Mouse (Mus musculus): ENCODE measurements around the gene Nadk.
"Not testable (repeated sequence)": the region's sequence is repeated elsewhere in the genome, so short reads cannot be mapped to it uniquely, and the experiment has no call there.

Gene Nadk

DNA sequence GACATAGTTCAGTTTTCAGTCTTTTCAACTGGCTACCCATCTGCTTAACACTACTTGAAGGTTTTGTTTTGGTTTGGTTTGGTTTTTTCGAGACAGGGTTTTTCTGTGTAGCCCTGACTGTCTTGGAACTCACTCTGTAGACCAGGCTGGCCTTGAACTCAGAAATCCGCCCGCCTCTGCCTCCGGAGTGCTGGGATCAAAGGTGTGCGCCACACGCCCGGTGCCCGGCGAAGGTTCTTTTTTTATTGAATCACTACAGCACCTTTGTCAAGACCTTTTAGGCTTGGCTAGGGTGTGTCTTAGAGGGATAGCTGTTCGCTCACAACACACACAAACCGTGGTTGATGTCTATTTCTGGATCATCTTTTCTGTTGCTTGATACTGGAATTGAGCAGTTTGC, 8.1 kb downstream of the Nadk start:
- DNase-seq, result not testable (repeated sequence)

DNA sequence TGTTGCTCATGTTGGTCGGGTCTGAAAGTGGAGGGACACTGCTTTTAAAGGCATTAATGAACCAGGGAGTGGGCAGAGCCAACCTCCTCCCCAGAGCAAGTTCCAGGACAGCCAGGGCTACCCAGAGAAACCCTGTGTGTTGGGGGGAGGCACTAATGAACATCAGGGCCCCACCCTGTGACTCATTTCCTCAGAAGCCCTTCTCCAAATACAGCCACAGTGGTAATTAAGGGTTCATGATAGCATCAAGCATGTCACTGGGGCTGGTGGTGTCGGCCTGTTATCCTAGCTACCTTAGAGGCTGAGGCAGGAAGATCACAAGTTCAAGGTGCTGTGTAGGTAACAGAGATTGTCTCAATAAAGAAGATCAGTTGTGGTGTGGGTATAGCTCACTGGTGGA, 9.3 kb downstream of the Nadk start:
- no peak for DNase-seq

DNA sequence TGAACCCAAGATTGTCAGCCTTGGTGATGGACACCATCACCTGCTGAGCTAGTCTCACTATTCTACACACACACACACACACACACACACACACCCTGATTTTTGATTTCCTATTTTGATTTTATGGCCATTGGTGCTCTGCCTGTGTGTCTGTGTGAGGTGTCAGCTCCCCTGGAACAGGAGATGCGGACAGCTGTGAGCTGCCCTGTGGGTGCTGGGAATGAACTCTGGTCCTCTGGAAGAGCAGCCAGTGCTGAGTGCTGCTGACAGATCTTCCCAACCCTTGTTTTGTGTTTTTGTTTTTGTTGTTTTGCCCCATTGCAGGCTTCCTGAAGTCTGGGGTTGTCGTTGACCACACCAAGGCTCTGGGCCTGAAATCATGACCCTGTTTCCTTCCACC, 11.0 kb downstream of the Nadk start:
- DNase-seq, result no peak

DNA sequence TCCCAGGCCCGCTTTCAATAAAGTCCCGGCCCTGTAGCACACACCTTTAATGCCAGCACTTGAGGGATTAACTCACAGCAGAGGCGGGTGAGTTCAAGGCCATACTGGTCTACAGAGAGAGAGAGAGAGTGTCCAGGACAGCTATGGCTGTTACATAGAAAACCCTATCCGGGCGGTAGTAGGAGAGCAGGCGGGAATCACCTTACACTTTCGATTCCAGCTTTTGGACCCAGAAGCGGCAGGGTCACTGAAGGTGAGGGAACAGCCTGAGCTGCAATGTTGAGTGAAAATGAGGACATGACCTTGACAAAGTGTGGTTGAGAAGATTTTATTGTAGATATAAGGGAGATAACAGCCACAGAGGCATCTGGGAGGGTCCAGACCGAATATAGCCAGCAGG, 11.7 kb downstream of the Nadk start:
- no peak for DNase-seq

DNA sequence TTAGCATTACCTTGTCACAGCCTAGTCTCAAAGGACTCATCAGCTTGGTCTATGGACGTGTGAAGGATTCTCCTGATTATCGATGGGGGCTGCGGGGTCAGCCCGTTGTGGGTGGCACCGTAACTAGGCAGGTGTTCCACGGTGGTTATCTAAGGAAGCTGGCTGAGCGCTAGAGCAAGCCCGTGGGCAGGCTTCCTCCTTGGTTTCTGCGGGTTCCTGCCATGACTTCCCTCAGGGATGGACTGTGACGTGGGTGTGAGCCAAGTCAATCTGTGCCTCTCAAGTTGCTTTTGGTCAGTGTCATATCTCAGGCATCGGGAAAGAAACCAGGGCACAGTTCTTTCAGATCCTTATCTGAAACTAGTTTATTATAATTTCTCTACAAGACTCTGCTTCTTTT, 12.8 kb downstream of the Nadk start:
- DNase-seq, result peak; percentile 31

DNA sequence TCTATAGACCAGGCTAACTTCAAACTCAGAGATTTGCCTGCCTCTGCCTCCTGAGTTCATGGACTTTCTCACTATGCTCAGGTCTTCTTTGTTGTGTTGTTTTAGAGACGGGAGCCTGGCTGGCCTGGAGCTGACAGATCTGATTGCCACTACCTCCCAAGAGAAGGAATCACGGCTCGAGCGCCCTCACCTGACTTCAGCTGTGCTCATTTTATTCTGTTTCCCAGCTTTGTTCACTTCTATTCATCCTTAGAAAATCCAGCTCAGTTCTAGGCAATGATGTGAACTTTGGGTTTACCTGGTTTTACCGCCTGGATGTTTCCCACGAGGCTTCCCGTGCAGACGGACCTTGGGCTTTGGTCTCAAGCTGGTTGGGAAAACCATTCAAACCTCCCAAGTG, 13.3 kb downstream of the Nadk start:
- no peak for DNase-seq

DNA sequence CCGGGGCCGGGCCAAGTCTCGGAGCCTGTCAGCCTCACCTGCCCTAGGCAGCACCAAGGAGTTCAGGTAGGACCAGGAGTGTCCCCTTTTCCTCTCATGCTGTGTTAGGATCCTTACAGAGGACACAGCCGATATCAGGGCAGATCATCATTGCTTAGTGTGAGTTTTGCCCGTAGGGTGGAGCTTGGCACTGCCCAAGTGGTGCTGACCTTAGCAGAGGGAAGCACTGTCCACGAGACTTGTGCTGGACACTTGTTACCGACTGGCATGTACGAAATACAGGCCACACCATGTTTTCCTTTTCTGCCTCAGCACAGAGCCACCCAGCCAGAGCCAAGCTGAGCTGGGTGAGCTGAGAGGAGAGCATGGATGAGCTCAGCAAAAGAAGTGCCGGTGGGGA, 15.0 kb downstream of the Nadk start:
- no peak for DNase-seq

DNA sequence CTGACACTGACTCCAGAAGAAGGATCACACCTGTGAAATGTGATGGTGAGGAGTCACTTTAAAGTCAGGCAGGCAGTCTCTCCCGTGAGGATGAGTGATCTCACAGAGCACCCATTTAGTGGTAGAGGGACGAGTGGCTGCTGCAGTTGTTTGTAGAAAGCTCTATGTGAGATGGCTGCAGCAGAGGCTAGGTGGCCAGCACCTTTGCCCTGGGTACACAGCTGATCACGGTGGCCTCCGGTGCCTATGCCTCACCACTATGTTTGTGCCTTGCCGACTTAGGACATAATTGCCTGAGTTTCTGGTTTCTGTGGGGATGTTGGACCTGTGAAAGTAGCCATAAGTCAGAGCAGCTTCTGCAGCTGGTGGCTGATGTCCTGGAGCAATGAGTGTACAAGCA, 15.6 kb downstream of the Nadk start:
- DNase-seq, result no peak

DNA sequence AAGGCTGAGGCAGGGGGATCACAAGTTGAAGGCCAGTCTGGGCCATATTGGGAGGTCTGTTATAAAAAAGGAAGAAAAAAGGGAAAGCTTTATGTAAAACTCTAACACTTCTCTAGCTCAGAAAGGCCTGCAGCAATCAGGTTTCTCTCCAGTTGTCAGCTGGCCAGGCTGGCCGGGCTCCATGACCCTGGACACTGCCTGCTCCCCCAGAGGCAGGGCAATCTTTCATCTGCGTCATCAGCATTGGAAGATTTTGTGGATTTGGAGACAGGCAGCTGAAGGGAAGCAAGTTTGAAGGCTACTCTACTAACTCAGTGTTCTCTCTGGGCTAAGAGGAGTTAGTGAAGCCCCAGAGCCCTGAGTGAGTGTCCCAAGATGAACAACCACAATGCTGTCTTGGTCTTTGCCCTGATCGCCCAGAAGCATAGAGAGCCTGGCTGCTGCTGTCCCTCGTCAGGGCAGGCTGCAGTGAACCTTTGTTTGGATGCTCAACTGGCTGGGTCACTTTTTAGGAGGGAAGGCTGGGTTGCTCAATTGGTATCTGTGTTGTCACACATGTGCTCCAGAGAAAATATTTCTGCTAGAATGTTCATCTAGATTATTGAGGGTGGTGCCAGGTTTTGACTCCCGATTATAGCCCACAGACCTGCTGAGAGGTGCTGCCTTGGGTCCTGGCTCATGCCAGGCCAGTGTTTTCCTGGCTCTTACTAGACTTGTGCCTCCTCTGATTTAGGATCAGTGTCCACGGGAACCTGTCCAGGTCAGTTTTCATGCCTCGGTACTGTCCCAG, 16.4 kb downstream of the Nadk start:
- no peak for DNase-seq

DNA sequence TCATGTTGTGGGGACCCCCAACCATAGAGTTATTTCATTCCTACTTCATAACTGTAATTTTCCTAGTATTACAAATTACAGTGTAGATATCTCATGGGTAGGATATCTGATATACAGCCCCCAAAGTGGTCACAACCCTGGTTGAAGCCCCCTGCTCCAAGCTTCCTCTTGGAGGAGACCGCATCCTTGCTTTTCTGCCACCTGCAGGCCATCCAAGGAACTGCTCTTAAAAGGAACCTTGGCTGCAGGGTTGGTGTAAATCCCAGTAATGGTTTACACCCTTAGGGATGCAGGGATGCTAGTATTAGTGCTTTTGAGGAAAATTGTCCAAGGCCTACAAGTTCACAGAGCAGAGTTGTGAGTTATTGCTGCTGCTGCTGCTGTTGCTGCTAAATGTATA, 18.2 kb downstream of the Nadk start:
- DNase-seq, result peak; percentile 63 to 69

DNA sequence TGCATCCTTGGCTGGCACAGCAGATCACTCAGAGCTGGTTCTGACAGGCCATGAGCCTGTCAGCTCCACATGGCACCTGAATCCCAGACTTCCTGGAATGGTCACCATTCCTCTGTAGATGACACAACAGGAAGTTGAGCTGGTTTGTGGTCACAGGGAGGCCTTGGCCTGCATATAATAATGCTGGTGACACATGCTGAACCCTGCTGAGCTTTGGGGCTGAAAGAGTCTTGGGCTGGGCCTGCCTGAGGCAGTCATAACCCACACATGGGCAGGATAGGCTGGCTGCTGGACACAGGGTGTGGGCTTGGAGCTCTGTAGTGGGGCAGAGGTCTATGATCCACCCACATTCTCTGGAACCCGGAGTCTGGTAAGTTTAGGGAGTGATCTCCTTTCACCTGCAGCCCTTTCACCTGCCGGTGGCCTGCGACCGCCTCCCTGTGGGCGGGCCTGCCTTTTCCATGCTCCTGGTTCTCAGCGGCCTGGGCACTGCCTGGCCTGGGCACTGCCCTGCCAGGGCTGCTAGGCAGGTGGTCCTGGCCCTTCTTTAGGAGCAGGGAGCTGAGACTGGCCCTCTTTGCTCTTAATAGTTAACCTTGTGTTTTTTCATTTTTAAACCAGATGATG, 20.2 kb downstream of the Nadk start:
- no peak for DNase-seq

DNA sequence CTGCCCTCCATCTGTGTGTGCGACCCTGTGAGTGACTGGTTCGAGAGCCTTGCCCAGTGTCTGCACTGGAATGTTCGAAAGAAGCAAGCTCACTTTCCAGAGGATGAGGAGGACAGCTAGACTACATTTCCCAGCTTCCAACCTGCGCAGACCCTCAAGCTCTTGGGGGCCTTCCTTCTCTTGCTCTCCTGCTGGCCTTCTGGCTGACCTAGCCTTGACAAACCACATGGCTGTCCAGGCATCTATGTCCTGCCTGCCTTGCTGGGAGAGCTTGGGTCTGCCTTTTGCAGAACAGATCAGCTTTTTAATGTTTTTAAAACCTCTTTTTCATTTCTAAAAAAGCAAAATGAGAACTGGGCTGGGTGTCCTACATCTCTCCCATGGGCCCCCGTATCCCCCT, 27.2 kb downstream of the Nadk start:
- DNase-seq, result no peak

DNA sequence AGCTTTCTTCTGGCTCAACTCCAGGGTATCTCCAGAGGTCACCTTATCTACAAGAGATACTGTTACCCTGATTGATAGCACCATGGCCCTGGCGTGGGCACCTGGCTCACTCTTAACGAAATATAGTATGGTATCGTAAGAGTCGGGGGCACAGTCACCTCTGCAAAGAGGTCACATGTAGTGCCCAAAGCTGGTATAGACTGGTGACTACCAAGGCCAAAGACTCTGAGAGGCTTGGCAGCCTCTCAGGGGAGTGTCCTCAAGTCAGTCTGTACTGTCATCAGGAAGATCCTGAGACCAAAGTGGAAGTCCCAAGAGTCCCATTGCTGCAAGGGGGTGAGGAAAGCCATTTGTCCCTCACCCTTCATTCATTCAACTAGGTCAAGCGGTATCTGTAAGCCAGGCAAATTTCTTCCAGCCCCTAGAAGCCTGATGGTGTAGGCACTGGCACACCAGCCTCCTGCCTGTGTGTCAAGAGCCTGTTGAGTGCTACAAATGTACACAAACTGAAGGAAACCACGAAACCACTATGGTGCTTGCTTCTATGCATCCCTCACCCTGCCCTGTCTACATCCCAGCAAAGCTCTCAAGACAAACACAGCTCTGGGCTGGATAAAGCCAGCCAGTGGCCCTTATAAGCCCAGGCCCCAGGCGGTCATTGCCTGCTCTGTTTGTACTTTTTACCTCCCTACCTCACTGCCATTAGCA, 29.0 kb downstream of the Nadk start:
- no peak for DNase-seq

DNA sequence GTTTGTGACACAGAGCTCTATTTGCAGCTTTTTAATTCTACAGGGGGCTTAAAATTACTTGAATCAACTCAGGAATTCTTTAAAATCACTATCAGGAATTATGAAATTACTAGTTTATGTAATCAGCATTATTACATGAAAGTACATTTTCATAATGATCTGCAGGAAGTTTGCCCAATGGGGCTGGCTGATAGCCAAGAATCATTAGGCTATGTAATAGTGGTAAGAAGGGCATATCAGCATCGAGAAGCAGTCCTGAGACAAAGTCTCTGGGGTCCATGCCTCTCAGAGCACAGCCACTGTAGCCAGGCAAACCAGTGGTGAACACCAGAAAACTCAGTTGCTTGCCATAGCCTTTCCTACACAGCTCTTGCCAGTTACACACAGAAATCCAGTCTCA, 31.6 kb downstream of the Nadk start:
- no peak for DNase-seq

DNA sequence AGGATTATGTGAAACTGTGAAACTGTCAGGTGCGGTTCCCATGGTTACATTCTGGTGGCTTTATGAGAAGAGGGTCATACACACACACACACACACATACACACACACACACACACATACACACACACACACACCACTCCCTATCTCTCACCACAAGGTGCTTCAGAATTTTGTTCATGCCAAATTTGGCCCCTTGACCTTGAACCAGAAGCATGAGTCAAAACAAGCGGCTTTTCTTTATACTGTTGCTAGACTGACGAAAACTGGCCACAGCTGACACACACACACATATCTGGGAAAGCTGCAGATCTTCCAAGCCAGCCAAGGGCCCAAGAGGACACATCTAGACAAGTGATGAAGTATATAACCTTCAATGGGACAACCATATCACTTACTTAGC, 33.6 kb downstream of the Nadk start:
- no peak for DNase-seq

DNA sequence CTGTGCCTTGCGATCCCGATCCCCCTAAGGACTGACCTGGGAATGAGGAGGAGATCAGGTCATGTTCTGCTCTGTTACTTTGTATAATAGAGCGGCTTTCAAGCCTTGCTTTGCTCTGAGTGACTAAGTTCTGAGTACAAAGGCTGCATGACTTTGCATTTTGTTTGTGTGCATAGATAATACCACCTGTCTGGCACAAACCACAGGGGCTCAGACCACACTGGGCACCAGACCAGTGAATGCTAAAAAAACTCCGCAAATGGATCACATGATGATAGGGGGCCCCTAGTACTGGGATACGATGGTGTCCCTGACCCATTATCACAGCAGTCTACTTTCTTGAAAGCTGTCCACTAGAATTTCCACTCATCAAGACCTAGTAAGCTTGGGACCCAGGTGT, 34.4 kb downstream of the Nadk start:
- no peak for DNase-seq

DNA sequence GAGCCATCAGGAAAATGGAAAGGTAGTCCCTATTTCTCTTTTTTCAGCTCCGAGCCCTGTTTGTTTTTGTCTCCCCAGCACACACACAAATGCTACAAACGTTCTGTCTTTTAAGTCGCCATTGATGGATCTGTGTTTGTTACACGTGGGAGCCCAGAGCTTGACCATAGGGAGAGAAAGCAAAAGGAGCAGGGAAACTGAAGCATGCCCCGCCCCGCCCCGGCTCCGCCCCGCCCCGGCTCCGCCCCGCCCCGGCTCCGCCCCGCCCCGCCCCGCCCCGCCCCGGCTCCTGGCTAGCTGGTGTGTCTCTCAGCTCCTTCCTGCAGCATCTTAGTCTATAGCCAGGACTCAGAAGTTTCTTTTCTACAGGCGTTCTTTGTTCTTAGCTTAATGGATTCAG, 36.4 kb downstream of the Nadk start:
- no peak for DNase-seq

DNA sequence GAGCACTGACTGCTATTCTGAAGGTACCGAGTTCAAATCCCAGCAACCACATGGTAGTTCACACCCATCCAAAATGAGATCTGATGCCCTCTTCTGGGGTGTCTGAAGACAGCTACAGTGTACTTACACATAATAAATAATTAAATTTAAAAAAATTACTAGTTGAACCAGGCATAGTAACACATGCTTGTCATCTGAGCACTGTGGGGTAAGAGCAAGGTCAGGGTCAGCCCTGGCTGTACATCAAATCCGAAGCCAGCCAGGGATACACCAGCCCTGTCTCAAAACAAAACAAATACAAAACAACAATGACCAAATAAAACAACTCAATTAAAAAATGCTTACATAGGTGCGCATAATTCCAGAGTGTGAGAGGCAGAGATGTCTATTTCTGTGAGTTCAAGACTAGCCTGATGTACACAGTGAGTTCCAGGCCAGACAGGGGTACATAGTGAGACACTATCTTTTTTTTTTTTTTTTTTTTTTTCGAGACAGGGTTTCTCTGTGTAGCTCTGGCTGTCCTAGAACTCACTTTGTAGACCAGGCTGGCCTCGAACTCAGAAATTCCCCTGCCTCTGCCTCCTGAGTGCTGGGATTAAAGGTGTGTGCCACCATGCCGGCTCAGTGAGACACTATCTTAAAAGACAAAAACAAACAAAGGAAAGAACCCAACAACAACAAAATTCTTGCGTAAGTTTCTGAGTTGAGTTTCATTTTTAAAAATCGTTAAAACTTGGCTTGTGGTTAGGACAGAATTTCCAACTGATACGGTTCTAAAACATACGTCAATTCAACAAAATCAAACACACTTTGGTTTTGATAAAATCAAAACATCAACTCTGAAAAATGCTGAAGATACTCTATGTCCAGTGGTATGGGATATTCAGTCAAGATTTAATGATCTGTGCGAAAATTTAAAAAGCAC, 38.0 kb downstream of the Nadk start:
- DNase-seq, result no peak

DNA sequence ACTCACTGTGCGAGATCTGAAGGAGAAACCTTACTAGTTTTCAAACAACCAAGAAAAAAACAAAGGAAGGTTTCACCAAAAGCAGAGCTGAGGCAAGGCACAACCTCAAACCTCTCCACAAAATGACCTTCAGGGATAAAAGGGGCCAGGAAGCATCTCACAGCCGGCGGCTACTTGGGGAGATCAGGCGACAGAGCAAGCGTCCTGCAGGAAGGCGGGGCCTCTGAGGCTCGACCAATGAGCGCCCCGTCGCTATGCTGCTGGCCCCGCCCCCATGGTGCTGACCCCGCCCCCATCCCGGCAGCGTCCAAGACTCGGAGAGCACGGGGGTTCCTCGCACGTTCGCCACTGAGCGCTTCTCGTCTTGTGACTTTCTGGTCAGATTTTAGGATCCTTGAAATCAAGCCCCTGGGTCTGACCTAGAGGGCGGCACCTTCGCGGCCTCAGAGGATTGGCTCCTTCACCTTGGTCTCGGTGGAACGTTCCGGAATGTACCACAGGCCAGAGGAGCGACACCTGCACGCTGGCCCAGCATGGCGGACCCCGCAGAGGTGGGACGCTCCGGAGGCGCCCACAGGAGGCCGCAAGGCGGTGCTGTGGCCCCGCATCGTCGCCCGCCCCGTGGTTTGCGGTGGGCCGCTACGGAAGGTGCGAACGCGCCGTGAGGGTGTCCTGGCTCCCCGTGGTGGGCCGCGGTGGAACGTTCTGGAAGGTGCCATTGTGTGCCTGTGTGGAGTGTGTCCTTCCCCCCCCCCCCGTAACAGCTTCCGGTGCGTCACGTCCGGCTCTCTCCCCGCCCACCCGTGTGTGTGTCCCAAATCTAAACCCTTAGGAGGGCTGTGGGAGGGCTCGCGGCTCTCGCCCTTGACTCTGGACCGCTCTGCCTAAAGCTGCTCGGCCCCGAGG, 39.2 kb downstream of the Nadk start, which contains the start of gene Slc35e2:
Slc35e2 (plus strand) TSS at position 326 of the 906 bp plus-strand sequence.
- DNase-seq, result peak; percentile 95 to 96

DNA sequence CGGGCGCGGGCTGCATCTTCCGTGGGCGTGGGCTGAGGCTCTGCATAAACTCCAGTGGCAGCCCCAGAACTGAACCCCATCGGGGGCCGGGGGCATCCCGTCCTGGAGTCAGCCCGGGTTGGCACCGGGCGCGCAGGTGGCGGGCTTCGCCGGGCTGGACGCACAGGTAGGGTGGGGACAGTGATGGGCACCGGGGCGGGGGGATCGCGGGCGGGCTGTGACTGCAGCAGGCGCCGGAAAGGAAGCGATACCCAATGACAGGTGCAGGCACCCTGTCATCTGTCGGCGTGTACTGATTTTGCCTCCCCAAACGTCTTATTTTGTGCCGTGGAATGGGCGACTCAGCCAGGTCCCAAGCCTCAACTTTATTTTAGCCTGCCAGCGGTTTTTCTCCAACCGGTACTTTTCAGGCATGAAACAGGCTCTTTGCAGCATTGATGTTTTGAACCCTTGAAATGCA, 39.8 kb downstream of the Nadk start:
- no peak for DNase-seq

DNA sequence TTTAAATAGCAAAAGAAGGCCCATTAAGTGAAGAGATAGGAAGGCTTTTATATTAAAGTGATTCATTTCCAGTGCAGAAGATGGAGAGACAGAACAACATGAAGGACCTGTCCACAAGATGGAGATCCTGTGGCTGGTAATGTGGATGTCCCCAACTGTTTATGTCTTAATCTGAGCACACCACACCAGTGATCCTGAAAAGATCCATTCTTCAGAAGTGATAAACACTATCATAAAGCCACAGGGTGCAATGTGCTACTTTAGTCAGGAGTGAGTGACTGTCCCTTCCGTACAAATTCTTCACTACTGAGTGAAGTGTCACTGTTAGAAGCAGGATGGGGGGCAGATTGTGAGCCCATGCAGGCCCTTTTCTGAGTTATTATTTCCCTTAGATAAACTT, 40.6 kb downstream of the Nadk start:
- no peak for DNase-seq

DNA sequence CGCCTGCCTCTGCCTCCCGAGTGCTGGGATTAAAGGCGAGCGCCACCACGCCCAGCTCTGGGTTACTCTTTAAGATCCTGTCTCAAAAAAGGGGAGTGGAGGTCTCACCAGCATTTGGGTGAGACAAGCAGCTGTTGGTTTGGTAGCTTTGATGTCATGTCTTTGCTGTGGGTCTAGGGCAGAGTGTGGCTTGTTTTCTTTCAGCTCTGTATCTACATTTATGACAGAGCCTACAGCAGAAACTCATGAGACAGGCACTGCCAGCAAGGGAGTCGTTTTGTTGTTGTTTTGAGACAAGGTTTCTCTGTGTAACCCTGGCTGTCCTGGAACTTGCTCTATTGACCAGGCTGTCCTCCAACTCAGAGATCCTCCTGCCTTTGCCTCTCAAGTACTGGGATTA, 41.6 kb downstream of the Nadk start:
- no peak for DNase-seq

All from cerebellum, postnatal 36 days (tissue).